Mouse (Mus musculus) bone marrow, adult 2 months (tissue): ENCODE results near the gene Mars2. TPM values are rescaled to one million over a fixed set of nuclear protein-coding genes. Genes with fewer than 3 reads are reported as not detected.
A peak's percentile ranks its signal among the peaks of the same experiment; 100 is the strongest.

Experiments
- H3K27ac ChIP-seq: fragments of 200-500 bp; 2 replicates; pipeline ENCODE4 v1.5.1; 2012; ENCODE audit warnings: low read depth, mild to moderate bottlenecking, control low read depth, inconsistent platforms, low read length; ENCODE audit not compliant: control insufficient read depth, poor library complexity, insufficient read depth
- H3K4me1 ChIP-seq: fragments of 200-500 bp; 2 replicates; pipeline ENCODE4 v1.6.1; 2011; ENCODE audit warnings: low read length; ENCODE audit not compliant: control insufficient read depth, insufficient read depth
- H3K4me3 ChIP-seq: fragments of 200-500 bp; replicated peaks from 2 replicates; pipeline ENCODE3; 2011; ENCODE audit warnings: mild to moderate bottlenecking, low read depth, low read length, control low read depth; ENCODE audit not compliant: control insufficient read depth
- CTCF ChIP-seq: fragments of 200-500 bp; IDR thresholded peaks from 2 replicates; pipeline ENCODE4 v1.5.1; 2011; ENCODE audit warnings: low read length, control low read depth; ENCODE audit not compliant: control insufficient read depth, insufficient read depth
- POLR2A ChIP-seq: fragments of 200-500 bp; IDR thresholded peaks from 2 replicates; pipeline ENCODE4 v1.6.1; 2011; ENCODE audit warnings: low read depth, mild to moderate bottlenecking, control low read depth, low read length, borderline replicate concordance; ENCODE audit not compliant: control insufficient read depth
- WGBS: fragments of 180-500 bp; shearing (Covaris S2); methylation state at CpG from one replicate; pipeline ENCODE4 v1.1.7; 2018; 5-methylcytosine and 5-hydroxymethylcytosine counted together
- polyA plus RNA-seq: library from polyadenylated mRNA; stranded (reverse); fragments of >200 nt; gene quantifications from 2 replicates; pipeline ENCODE4 v1.2.4, GENCODE M21; 2011; ENCODE audit warnings: low replicate concordance; ENCODE audit not compliant: missing spikeins, insufficient read depth, insufficient read length

Mars2 gene
- 1.4 and 1.5 TPM in 2 replicates for polyA plus RNA-seq

DNA sequence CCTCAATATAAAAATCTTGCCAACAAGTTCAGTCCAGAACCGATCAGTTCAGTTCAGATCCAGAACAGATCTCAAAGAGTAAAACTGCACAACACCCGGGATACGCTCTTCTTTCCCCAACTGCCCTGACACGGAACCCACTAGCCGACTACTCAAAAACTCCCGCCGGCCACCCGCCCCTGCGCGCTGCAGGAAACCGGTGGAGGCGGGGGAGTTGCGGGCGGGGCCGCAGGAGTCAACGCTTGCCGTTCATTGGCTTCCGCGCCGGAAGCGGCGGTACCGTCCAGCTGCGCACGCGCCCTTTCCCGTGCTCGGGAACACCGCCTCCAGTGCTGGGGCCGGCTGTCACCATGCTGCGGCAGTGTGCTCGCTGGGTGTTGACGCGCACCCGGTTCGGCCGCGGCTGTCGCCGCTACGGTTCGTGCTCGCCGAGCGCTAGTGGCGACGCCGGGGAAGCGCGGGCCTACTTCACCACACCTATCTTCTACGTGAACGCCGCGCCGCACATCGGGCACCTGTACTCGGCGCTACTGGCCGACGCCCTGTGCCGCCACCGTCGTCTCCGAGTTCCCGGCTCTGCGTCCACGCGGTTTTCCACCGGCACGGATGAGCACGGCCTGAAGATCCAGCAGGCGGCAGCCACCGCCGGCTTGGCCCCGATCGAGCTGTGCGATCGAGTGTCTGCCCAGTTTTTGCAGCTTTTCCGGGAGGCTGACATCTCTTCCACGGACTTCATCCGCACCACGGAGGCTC lies at the start of gene Mars2:
Gene Mars2, plus strand, starts transcription at position 288 of the 753 bp plus-strand sequence.
- WGBS: under 1% methylated on average over 82 of the region's 82 CpGs
- TF ChIP-seq POLR2A (peak; percentile 84), CTCF (peak; percentile 23; the same call in 1 of the 2 replicates)
- Histone ChIP-seq H3K4me3 (peak within 1 kb of the TSS; percentile 85), H3K4me1 (no peaks in the 10 kb centered on the region; the same call in 1 of the 2 replicates), H3K27ac (peak within 1 kb of the TSS; percentile 79)

DNA sequence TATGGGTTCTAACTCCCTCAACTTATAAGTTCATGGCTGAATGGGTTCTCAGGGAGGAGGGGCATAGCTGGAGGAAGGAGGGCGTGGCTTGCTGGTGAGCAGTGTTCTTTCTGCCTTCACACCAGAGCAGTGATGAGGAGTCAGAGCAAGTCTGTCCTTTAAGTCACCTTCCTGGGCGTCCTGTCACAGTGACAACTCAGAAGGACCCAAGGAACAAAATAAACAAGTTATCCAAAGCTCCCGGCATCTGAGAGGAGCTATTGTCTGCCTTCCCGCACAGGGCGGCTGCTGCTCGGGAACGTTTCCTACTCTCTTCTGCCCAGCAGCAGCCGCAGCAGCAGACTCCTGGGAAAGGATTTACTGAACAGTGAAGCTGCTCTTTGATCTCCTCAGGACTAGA lies 45.0 kb upstream of the Mars2 start:
- Histone ChIP-seq H3K4me1 (no peaks in the 10 kb centered on the region; the same call in 1 of the 2 replicates), H3K27ac (no peak overlapping the region), H3K4me3 (no peak overlapping the region)
- no peak for TF ChIP-seq CTCF
- no peak for TF ChIP-seq POLR2A
- 53% methylated on average over 8 of the region's 8 CpGs for WGBS

DNA sequence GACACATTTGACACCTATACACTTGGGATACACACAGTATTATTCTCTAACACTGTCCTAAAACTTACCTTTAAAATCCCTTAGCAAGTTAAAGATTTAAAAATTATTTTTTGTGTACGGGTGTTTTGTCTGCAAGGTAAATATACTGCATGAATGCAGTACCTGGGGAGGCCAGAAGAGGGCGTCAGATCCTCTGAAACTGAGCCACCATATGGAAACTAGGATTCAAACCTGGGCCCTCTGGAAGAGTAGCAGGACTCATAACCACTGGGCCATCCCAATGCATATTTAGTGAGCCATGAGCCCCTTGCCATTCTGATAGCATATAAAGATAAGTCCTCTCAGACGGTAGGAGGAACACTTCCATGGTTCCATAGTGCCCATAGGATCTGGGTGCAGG lies 44.2 kb upstream of the Mars2 start:
- TF ChIP-seq POLR2A (no peak), CTCF (peak; percentile 40)
- WGBS: 43% methylated on average over 3 of the region's 3 CpGs
- no peaks in the 10 kb centered on the region; the same call in 1 of the 2 replicates for H3K4me1 ChIP-seq
- H3K4me3 ChIP-seq: no peak overlapping the region
- no peak overlapping the region for H3K27ac ChIP-seq

DNA sequence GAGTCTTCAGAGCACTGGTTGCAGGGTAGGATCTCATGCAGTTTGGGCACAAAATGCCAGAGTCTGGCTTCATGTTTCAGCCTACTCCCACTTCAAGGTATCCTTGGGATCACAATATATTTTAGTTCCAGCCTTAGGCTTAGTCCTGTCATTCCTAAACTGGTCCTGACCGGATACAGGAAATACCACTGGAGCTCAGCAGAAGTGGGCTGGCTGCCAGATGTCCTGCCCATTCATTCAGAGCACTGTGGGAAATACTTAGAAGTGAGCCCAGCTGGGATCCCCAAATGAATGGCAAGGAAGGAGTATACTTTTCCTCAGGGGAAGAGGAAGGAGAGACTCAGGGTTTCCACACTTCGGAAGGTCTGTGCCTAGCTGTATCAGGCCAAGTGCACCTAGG lies 43.7 kb upstream of the Mars2 start:
- no peak overlapping the region for H3K27ac ChIP-seq
- 70% methylated on average over 2 of the region's 2 CpGs for WGBS

DNA sequence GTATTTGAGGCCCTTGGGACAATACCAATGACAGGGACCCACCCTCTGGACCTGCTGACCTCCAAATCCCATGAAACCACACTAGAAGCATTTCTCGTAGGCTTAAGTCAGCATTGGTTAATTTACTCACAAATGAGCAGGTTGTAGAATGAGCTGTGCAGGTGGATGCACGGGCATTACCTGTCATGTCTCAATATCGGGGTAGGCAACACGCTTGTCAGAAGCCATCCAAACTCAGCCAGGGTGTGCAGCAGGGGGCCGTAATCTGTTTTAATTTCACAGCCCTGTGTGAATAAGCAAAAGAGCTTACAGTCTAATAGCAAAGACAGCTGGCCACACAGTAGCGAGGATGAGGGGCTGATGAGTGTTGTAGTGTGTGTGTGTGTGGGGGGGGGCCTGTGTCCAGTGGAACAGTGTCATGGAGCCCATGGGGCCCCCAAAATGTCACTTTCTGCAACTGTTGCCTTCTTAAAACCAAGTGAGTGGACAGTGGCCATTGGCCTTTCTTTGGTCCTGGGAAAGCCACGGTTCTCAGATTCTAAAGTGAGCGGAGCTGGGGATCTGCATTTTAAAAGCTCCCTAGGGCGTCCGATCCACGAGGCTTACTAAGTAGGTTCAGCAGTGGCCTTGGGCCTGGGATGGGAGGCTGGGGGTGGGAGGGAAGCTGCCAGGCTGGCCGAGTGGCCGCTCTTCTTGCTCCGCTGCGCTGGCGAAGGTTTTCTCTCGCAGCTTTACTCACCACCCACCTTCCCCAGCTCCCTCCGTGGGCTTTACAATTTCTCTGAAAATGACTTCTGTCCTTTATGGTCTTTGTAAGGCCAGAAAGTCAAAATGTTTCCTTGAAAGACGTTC lies 42.7 kb upstream of the Mars2 start:
- no peak overlapping the region for H3K4me3 ChIP-seq
- H3K27ac ChIP-seq: no peak overlapping the region
- no peaks in the 10 kb centered on the region; the same call in 1 of the 2 replicates for H3K4me1 ChIP-seq
- WGBS: 86% methylated on average over 19 of the region's 19 CpGs
- TF ChIP-seq CTCF (no peak), POLR2A (no peak)

More for the DNA sequence above, 43.7 kb upstream of the Mars2 start:
- no peak for TF ChIP-seq CTCF
- TF ChIP-seq POLR2A: no peak
- Histone ChIP-seq H3K4me1 (no peaks in the 10 kb centered on the region; the same call in 1 of the 2 replicates), H3K4me3 (no peak overlapping the region)

DNA sequence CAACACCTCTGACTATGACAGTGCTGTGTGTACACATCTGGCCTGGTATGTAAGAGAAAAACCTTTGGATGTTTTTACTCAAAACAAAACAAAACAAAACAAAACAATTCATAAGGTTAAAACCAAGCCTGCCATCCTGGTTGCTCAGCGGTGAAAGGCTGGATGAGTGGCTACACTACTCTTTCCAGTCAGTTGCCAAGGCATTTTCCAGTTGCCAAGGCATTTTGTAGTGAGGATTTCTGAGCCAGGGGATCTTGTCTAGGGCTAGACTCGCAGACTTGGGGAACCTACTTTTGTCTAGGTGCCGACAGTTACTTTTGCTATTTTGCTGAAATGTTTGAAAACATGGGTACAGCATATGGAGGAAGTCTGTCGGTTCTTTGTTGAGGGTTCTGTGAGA lies 42.0 kb upstream of the Mars2 start:
- no peaks in the 10 kb centered on the region; the same call in 1 of the 2 replicates for H3K4me1 ChIP-seq
- WGBS: 84% methylated on average over 4 of the region's 4 CpGs
- H3K27ac ChIP-seq: no peak overlapping the region
- no peak overlapping the region for H3K4me3 ChIP-seq
- TF ChIP-seq POLR2A: no peak
- no peak for TF ChIP-seq CTCF

DNA sequence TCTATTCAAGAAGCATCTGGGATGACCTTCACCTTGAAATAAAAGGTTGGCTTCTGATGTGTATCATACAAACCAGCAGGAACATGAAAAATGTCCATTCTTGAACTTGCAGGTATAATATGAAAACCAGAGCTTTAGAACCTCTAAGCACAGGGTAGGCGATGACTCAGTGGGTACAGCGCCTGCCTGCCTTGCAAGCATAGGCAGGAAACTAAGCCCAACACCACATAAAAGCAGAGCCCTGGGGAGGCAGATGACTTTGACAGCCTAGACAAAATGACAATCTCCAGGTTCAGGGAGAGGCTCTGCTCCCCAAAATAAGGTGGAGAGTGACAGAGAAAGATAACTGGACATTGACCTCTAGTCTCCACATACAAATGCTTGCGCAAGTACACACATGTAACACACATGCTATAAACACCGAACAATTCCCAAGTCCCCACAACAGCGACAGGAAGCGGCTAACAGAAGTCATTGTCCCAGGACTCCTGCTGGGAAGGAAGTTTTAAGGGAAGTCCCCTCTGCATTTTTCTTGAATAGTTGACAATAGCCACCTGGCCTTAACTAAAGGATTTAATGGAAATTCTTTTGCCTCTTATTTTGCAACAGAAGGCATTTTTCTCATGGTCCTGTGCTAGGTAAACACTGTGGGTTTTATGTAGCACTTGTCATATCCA lies 40.5 kb upstream of the Mars2 start:
- no peak overlapping the region for H3K27ac ChIP-seq
- TF ChIP-seq POLR2A (no peak), CTCF (no peak)
- 65% methylated on average over 6 of the region's 6 CpGs for WGBS
- H3K4me1 ChIP-seq: no peaks in the 10 kb centered on the region; the same call in 1 of the 2 replicates
- no peak overlapping the region for H3K4me3 ChIP-seq

DNA sequence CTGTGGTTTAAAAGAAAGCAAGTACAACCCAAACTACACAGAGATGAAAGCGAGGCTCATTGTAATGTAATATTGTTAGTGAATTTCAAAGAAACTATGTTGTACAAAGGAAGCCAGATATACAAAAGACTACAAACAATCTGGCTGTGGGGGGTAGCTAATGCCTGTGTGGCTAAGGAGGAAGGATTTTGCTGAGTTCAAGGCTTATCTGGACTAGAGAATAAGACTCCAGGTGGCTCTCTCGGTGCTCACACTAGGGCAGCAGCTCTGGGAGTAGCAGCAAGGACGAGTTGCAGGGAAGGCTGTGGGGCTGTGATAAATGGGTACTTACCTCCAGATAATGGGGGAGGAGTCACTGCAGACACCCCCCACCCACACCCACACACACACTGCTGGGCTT lies 38.3 kb upstream of the Mars2 start:
- Histone ChIP-seq H3K4me1 (no peaks in the 10 kb centered on the region), H3K4me3 (no peak overlapping the region), H3K27ac (no peak overlapping the region)
- WGBS: 49% methylated on average over 3 of the region's 3 CpGs
- no peak for TF ChIP-seq POLR2A
- TF ChIP-seq CTCF: no peak
